Mouse (Mus musculus) hindbrain, postnatal 0 days (tissue): ENCODE results near the gene Nmi. TPM values are rescaled to one million over a fixed set of nuclear protein-coding genes. Genes with fewer than 3 reads are reported as not detected.
"Not testable (repeated sequence)": the region's sequence is repeated elsewhere in the genome, so short reads cannot be mapped to it uniquely, and the experiment has no call there.

Experiments used
- ATAC-seq: fragments of 200-750 bp; cut with Nextera tagmentation; 2 replicates; pipeline ENCODE4 v1.8.0; 2017; ENCODE audit warnings: mild to moderate bottlenecking, moderate TSS enrichment, moderate library complexity
- DNase-seq: peaks from one replicate; pipeline ENCODE4 v3.0.0-alpha.2; 2015; ENCODE audit warnings: low spot score
- H3K27ac ChIP-seq: fragments of 300-500 bp; sonication (generic); 2 replicates; pipeline ENCODE4 v1.5.1; 2014; ENCODE audit warnings: mild to moderate bottlenecking
- H3K27me3 ChIP-seq: fragments of 300-500 bp; sonication (generic); 2 replicates; pipeline ENCODE4 v1.6.1; 2014; ENCODE audit warnings: low read length, mixed read lengths; ENCODE audit not compliant: insufficient read depth
- H3K36me3 ChIP-seq: fragments of 300-500 bp; sonication (generic); 2 replicates; pipeline ENCODE4 v1.6.1; 2014; ENCODE audit warnings: low read length, mixed read lengths; ENCODE audit not compliant: insufficient read depth
- H3K4me1 ChIP-seq: fragments of 300-500 bp; sonication (generic); 2 replicates; pipeline ENCODE4 v1.6.1; 2014; ENCODE audit warnings: antibody characterized with exemption, low read length, mixed read lengths; ENCODE audit not compliant: insufficient read depth
- H3K4me2 ChIP-seq: fragments of 300-500 bp; sonication (generic); 2 replicates; pipeline ENCODE4 v1.6.1; 2014; ENCODE audit warnings: low read depth, mild to moderate bottlenecking, low read length, moderate library complexity, mixed read lengths
- H3K4me3 ChIP-seq: fragments of 300-500 bp; sonication (generic); 2 replicates; pipeline ENCODE4 v1.5.1; 2014; ENCODE audit warnings: low read length
- H3K9ac ChIP-seq: fragments of 300-500 bp; sonication (generic); replicated peaks from 2 replicates; pipeline ENCODE4 v1.6.1; 2014; ENCODE audit warnings: mild to moderate bottlenecking, low read length, moderate library complexity, mixed read lengths
- H3K9me3 ChIP-seq: fragments of 300-500 bp; sonication (generic); 2 replicates; pipeline ENCODE4 v1.6.1; 2016; ENCODE audit warnings: low read length, mixed read lengths
- CTCF ChIP-seq: IDR thresholded peaks from 2 replicates; pipeline ENCODE4 v1.5.1; 2016; ENCODE audit warnings: antibody characterized with exemption, control low read depth, low read depth
- WGBS: fragments of 180-500 bp; shearing (Covaris S2); extraction: QIAGEN DNeasy Blood & Tissue Kit; methylation state at CpG from one replicate; pipeline ENCODE4 v1.1.7; 2014; 5-methylcytosine and 5-hydroxymethylcytosine counted together
- polyA plus RNA-seq: library from polyadenylated mRNA; unstranded; fragments of >200 nt; fragmentation: Nextera tagmentation; extraction: Ambion mirVana; gene quantifications from 2 replicates; pipeline ENCODE4 v1.2.1, GENCODE M21; 2015
- total RNA-seq: library from RNA; depleted of rRNA; stranded (reverse); fragments of >200 nt; gene quantifications from 2 replicates; pipeline ENCODE4 v1.2.3, GENCODE M21; 2014; rRNA removed

Nmi gene
- total RNA-seq: 1.5 and 2.4 TPM in 2 replicates
- polyA plus RNA-seq: 8.3 and 10.1 TPM in 2 replicates

- no peak for DNase-seq
These were observed at the start of gene Nmi for GRCm38 (mm10) chr2:51973410-51973968. Gene Nmi (minus strand): TSS chr2:51973494.

GRCm38 (mm10) chr2:52016361-52016760, 43.1 kb upstream of the Nmi start:
- H3K9ac ChIP-seq: no peak overlapping the region
- H3K9me3 ChIP-seq: no peaks in the 10 kb centered on the region
- WGBS: 19% methylated on average over 7 of the region's 7 CpGs
- ATAC-seq: 0 out of 2 replicates have a peak, but pooled peaks have one; percentile 45
- H3K27ac ChIP-seq: no peak overlapping the region
- no peaks in the 10 kb centered on the region for H3K36me3 ChIP-seq
- H3K27me3 ChIP-seq: no peaks in the 10 kb centered on the region
- H3K4me3 ChIP-seq: no peak overlapping the region
- DNase-seq: no peak
- TF ChIP-seq CTCF: no peak
- peak overlapping the region; percentile 35 for H3K4me2 ChIP-seq
- H3K4me1 ChIP-seq: no peaks in the 10 kb centered on the region

More at GRCm38 (mm10) chr2:51973410-51973968, at the start of gene Nmi:
- TF ChIP-seq CTCF: no peak
- H3K4me1 ChIP-seq: no peaks in the 10 kb centered on the region
- no peaks in the 10 kb centered on the region for H3K27me3 ChIP-seq
- peak; percentile 55; the same call in 1 of the 2 replicates for ATAC-seq
- H3K27ac ChIP-seq: peak within 1 kb of the TSS; percentile 78
- WGBS: 64% methylated on average over 9 of the region's 9 CpGs
- peak within 1 kb of the TSS; percentile 69 for H3K9ac ChIP-seq
- no peaks in the 10 kb centered on the region for H3K9me3 ChIP-seq
- H3K36me3 ChIP-seq: no peaks in the 10 kb centered on the region
- H3K4me3 ChIP-seq: peak within 1 kb of the TSS; percentile 69
- H3K4me2 ChIP-seq: peak within 1 kb of the TSS; percentile 87

- DNase-seq (peak; percentile 20), ATAC-seq (no peak)
- no peak overlapping the region for H3K4me2 ChIP-seq
- no peak overlapping the region for H3K9ac ChIP-seq
- no peaks in the 10 kb centered on the region for H3K27me3 ChIP-seq
- H3K4me3 ChIP-seq: no peak overlapping the region
- H3K4me1 ChIP-seq: no peaks in the 10 kb centered on the region
- no peak for TF ChIP-seq CTCF
- H3K27ac ChIP-seq: no peak overlapping the region
- H3K9me3 ChIP-seq: no peaks in the 10 kb centered on the region
- no peaks in the 10 kb centered on the region for H3K36me3 ChIP-seq
- WGBS: 67% methylated on average over 9 of the region's 9 CpGs
These were observed 40.1 kb upstream of the Nmi start for GRCm38 (mm10) chr2:52013306-52013820.

GRCm38 (mm10) chr2:52011820-52012219, 38.5 kb upstream of the Nmi start:
- not testable (repeated sequence) for ATAC-seq, H3K9me3 ChIP-seq, H3K4me3 ChIP-seq, H3K4me2 ChIP-seq, H3K4me1 ChIP-seq, H3K27ac ChIP-seq, H3K9ac ChIP-seq, H3K27me3 ChIP-seq, H3K36me3 ChIP-seq, DNase-seq
- 84% methylated on average over 3 of the region's 3 CpGs for WGBS

- Histone ChIP-seq H3K4me3 (no peak overlapping the region), H3K4me2 (no peak overlapping the region), H3K27me3 (no peaks in the 10 kb centered on the region), H3K4me1 (no peaks in the 10 kb centered on the region), H3K9me3 (no peaks in the 10 kb centered on the region), H3K36me3 (no peaks in the 10 kb centered on the region), H3K9ac (no peak overlapping the region), H3K27ac (no peak overlapping the region)
- ATAC-seq (no peak), DNase-seq (no peak)
- WGBS: 72% methylated on average over 3 of the region's 3 CpGs
- TF ChIP-seq CTCF: no peak
These were observed 33.1 kb upstream of the Nmi start for GRCm38 (mm10) chr2:52006380-52006779.

- H3K36me3 ChIP-seq, ATAC-seq, H3K27ac ChIP-seq, DNase-seq, H3K4me2 ChIP-seq, H3K4me1 ChIP-seq, H3K4me3 ChIP-seq, H3K9me3 ChIP-seq, H3K9ac ChIP-seq, H3K27me3 ChIP-seq: not testable (repeated sequence)
- WGBS: 96% methylated on average over 10 of the region's 10 CpGs
These were observed 29.0 kb upstream of the Nmi start for GRCm38 (mm10) chr2:52002299-52002698.

- TF ChIP-seq CTCF: no peak
- Histone ChIP-seq H3K36me3 (no peaks in the 10 kb centered on the region), H3K9me3 (no peaks in the 10 kb centered on the region), H3K27ac (no peak overlapping the region), H3K4me3 (no peak overlapping the region), H3K9ac (no peak overlapping the region), H3K27me3 (no peaks in the 10 kb centered on the region), H3K4me2 (no peak overlapping the region), H3K4me1 (no peaks in the 10 kb centered on the region)
- WGBS: 90% methylated on average over 8 of the region's 8 CpGs
- ATAC-seq (no peak), DNase-seq (no peak)
These were observed 28.2 kb upstream of the Nmi start for GRCm38 (mm10) chr2:52001521-52001920.
